Mouse (Mus musculus): ENCODE results near the gene Tada3. TPM values are rescaled to one million over a fixed set of nuclear protein-coding genes. Genes with fewer than 3 reads are reported as not detected.
A peak's percentile ranks its signal among the peaks of the same experiment; 100 is the strongest.

Gene Tada3
- polyA plus RNA-seq, 1 experiment from 2014 or later, result 19.7 TPM

- ATAC-seq, result no peak
- Histone ChIP-seq H3K36me3 (ENCODE audit: control insufficient read depth, insufficient read depth) (peaks cover 44% of the 10 kb centered on the region), H3K27ac (ENCODE audit: low read depth, low read length) (peak overlapping the region; percentile 5; the same call in 1 of the 2 replicates), H3K4me3 (ENCODE audit: low read depth, low read length) (peak overlapping the region; percentile 39), H3K4me2 (replicated peaks; ENCODE audit: low read depth) (peak overlapping the region; percentile 73), H3K4me1 (replicated peaks; ENCODE audit: control insufficient read depth, insufficient read depth, low read length) (peaks cover 6% of the 10 kb centered on the region; the same call in 1 of the 2 replicates), H3K27me3 (replicated peaks; ENCODE audit: control insufficient read depth, insufficient read depth, low read length) (no peaks in the 10 kb centered on the region), H3K9ac (ENCODE audit: low read depth, low read length) (peak overlapping the region; percentile 46), H3K9me3 (ENCODE audit: control insufficient read depth) (no peaks in the 10 kb centered on the region)
- TF ChIP-seq CTCF (IDR thresholded peaks at IDR 0.05; ENCODE audit: low read depth), result no peak
- 26% methylated on average over 10 of the region's 10 CpGs for WGBS
These were observed 14.3 kb upstream of the Tada3 start for GRCm38 (mm10) chr6:113392015-113392386.

DNA sequence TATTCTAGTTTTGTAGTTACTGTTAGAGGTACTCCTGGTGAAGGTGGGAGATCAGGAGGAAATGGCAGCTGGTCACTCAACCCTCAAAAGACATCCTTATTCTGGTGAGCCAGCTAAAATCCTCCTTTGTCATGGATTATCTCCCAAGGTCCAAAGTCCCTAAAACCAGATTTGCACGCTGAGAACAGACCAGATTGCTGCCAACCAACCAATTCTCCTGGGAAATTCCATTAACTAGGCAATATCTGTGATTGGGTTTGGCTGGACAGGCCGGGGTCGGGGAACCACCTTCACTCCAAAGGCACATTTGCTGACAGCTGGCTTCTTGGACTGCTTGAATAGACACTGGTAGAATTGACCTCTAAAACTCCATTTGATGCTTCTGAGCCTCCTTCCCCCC lies 13.0 kb upstream of the Tada3 start:
- H3K27ac ChIP-seq (ENCODE audit: low read depth, low read length), result no peak overlapping the region
- peaks cover 55% of the 10 kb centered on the region for H3K36me3 ChIP-seq (ENCODE audit: control insufficient read depth, insufficient read depth)
- WGBS, result 68% methylated on average over 3 of the region's 3 CpGs
- H3K4me3 ChIP-seq (ENCODE audit: low read depth, low read length), result no peak overlapping the region
- no peak for TF ChIP-seq CTCF (IDR thresholded peaks at IDR 0.05; ENCODE audit: low read depth)
- H3K9ac ChIP-seq (ENCODE audit: low read depth, low read length), result no peak overlapping the region
- no peak overlapping the region for H3K4me2 ChIP-seq (replicated peaks; ENCODE audit: low read depth)
- no peak for ATAC-seq
- no peaks in the 10 kb centered on the region for H3K9me3 ChIP-seq (ENCODE audit: control insufficient read depth)
- peaks cover 6% of the 10 kb centered on the region; the same call in 1 of the 2 replicates for H3K4me1 ChIP-seq (replicated peaks; ENCODE audit: control insufficient read depth, insufficient read depth, low read length)
- H3K27me3 ChIP-seq (replicated peaks; ENCODE audit: control insufficient read depth, insufficient read depth, low read length), result no peaks in the 10 kb centered on the region

DNA sequence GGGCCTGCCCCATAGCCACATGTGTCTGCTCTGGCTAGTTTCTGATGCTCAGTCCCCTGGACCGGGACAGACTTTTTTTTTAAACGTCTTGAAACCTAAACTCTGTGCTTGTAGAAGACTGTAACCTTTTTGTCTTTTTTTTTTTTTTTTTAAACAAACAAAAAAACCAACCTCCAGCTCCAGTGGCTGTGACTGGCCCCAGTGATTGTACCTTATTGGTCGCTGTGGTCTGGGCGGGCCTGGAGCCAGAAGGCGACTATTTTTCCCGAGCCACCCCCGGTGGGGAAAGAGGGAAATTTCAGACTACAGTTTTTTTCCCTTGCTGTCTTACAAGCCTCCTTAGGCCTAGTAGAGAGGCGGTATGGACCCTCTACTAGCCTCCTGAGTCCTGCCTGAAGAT lies 11.3 kb upstream of the Tada3 start, which contains the start of gene Ttll3:
Gene Ttll3, plus strand, starts transcription at position 301 of the 400 bp plus-strand sequence.
- Histone ChIP-seq H3K4me3 (ENCODE audit: low read depth, low read length) (no peak within 1 kb of the TSS), H3K36me3 (ENCODE audit: control insufficient read depth, insufficient read depth) (peaks cover 64% of the 10 kb centered on the region), H3K9me3 (ENCODE audit: control insufficient read depth) (no peaks in the 10 kb centered on the region), H3K27ac (ENCODE audit: low read depth, low read length) (no peak within 1 kb of the TSS), H3K4me2 (replicated peaks; ENCODE audit: low read depth) (no peak within 1 kb of the TSS), H3K9ac (ENCODE audit: low read depth, low read length) (no peak within 1 kb of the TSS), H3K27me3 (replicated peaks; ENCODE audit: control insufficient read depth, insufficient read depth, low read length) (no peaks in the 10 kb centered on the region), H3K4me1 (replicated peaks; ENCODE audit: control insufficient read depth, insufficient read depth, low read length) (peaks cover 8% of the 10 kb centered on the region; the same call in 1 of the 2 replicates)
- no peak for ATAC-seq
- 63% methylated on average over 8 of the region's 8 CpGs for WGBS
- TF ChIP-seq CTCF (IDR thresholded peaks at IDR 0.05; ENCODE audit: low read depth), result no peak

- Histone ChIP-seq H3K9me3 (ENCODE audit: control insufficient read depth) (no peaks in the 10 kb centered on the region), H3K27me3 (replicated peaks; ENCODE audit: control insufficient read depth, insufficient read depth, low read length) (no peaks in the 10 kb centered on the region), H3K9ac (ENCODE audit: low read depth, low read length) (no peak overlapping the region), H3K36me3 (ENCODE audit: control insufficient read depth, insufficient read depth) (peaks cover 92% of the 10 kb centered on the region), H3K4me2 (replicated peaks; ENCODE audit: low read depth) (no peak overlapping the region), H3K4me3 (ENCODE audit: low read depth, low read length) (no peak overlapping the region), H3K27ac (ENCODE audit: low read depth, low read length) (peak overlapping the region; percentile 52), H3K4me1 (replicated peaks; ENCODE audit: control insufficient read depth, insufficient read depth, low read length) (0 out of 2 replicates have a peak, but pooled peaks cover 5% of the 10 kb centered on the region)
- TF ChIP-seq CTCF (IDR thresholded peaks at IDR 0.05; ENCODE audit: low read depth), result no peak
- WGBS, result 51% methylated on average over 3 of the region's 3 CpGs
- no peak for ATAC-seq
These were observed 8.3 kb upstream of the Tada3 start for GRCm38 (mm10) chr6:113386025-113386424.

DNA sequence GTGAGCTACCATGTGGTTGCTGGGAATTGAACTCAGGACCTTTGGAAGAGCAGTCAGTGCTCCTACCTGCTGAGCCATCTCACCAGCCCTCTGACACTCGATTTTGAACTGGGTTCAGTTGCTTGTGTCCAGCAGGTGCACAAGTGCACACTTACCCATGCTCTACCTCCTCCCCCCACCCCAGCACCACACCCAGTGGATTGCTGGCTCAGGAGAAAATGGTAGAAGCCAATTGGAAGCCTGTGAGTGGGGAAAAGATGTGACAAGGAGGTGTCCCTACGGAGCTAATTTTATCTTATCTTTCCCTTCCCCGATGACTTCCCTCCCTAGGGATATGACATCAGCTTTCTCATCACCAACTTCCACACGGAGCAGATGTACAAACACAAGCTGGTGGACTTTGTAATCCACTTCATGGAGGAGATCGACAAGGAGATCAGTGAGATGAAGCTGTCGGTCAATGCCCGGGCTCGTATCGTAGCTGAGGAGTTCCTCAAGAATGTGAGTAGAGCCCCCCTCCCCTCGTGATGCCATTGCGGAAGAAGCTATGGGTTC lies 7.6 kb upstream of the Tada3 start:
- no peaks in the 10 kb centered on the region for H3K27me3 ChIP-seq (replicated peaks; ENCODE audit: control insufficient read depth, insufficient read depth, low read length)
- H3K4me1 ChIP-seq (replicated peaks; ENCODE audit: control insufficient read depth, insufficient read depth, low read length), result 0 out of 2 replicates have a peak, but pooled peaks cover 3% of the 10 kb centered on the region
- H3K9ac ChIP-seq (ENCODE audit: low read depth, low read length), result no peak overlapping the region
- ATAC-seq, result peak; percentile 54
- no peak overlapping the region for H3K4me3 ChIP-seq (ENCODE audit: low read depth, low read length)
- peak overlapping the region; percentile 52 for H3K27ac ChIP-seq (ENCODE audit: low read depth, low read length)
- H3K4me2 ChIP-seq (replicated peaks; ENCODE audit: low read depth), result no peak overlapping the region
- peaks cover 96% of the 10 kb centered on the region for H3K36me3 ChIP-seq (ENCODE audit: control insufficient read depth, insufficient read depth)
- whole genome bisulfite sequencing, result 39% methylated on average over 11 of the region's 11 CpGs
- no peak; the same call in 1 of the 2 replicates for TF ChIP-seq CTCF (IDR thresholded peaks at IDR 0.05; ENCODE audit: low read depth)
- H3K9me3 ChIP-seq (ENCODE audit: control insufficient read depth), result no peaks in the 10 kb centered on the region

- H3K4me1 ChIP-seq (replicated peaks; ENCODE audit: control insufficient read depth, insufficient read depth, low read length), result 0 out of 2 replicates have a peak, but pooled peaks cover 3% of the 10 kb centered on the region
- no peak for TF ChIP-seq CTCF (IDR thresholded peaks at IDR 0.05; ENCODE audit: low read depth)
- H3K9me3 ChIP-seq (ENCODE audit: control insufficient read depth), result no peaks in the 10 kb centered on the region
- H3K27ac ChIP-seq (ENCODE audit: low read depth, low read length), result peak overlapping the region; percentile 52; the same call in 1 of the 2 replicates
- H3K4me3 ChIP-seq (ENCODE audit: low read depth, low read length), result no peak overlapping the region
- no peak overlapping the region for H3K4me2 ChIP-seq (replicated peaks; ENCODE audit: low read depth)
- H3K9ac ChIP-seq (ENCODE audit: low read depth, low read length), result no peak overlapping the region
- WGBS, result 95% methylated on average over 8 of the region's 8 CpGs
- H3K27me3 ChIP-seq (replicated peaks; ENCODE audit: control insufficient read depth, insufficient read depth, low read length), result no peaks in the 10 kb centered on the region
- peaks cover 89% of the 10 kb centered on the region for H3K36me3 ChIP-seq (ENCODE audit: control insufficient read depth, insufficient read depth)
- ATAC-seq, result no peak
These were observed 6.8 kb upstream of the Tada3 start for GRCm38 (mm10) chr6:113384351-113384927.

All from intestine, postnatal 0 days (tissue).